Mouse (Mus musculus) neutrophil, adult 5-6 weeks (primary cell): ENCODE results near the gene Nkiras2. TPM values are rescaled to one million over a fixed set of nuclear protein-coding genes. Genes with fewer than 3 reads are reported as not detected.
A peak's percentile ranks its signal among the peaks of the same experiment; 100 is the strongest.
"Not testable (repeated sequence)": the region's sequence is repeated elsewhere in the genome, so short reads cannot be mapped to it uniquely, and the experiment has no call there.

Source experiments
- ATAC-seq: fragments of 151-379, 151-347 bp; 2 replicates; pipeline ENCODE4 v1.8.0; 2017; ENCODE audit warnings: mild to moderate bottlenecking, moderate TSS enrichment; ENCODE audit not compliant: insufficient number of reproducible peaks, poor library complexity, low FRiP score, severe bottlenecking; ENCODE audit errors: extremely low read depth
- total RNA-seq: library from RNA; stranded (forward); fragments of 200-1000 nt; gene quantifications from 2 replicates; pipeline ENCODE4 v1.2.3, GENCODE M21; 2017

Nkiras2 gene
- total RNA-seq = 18.3 and 22.9 TPM in 2 replicates

DNA sequence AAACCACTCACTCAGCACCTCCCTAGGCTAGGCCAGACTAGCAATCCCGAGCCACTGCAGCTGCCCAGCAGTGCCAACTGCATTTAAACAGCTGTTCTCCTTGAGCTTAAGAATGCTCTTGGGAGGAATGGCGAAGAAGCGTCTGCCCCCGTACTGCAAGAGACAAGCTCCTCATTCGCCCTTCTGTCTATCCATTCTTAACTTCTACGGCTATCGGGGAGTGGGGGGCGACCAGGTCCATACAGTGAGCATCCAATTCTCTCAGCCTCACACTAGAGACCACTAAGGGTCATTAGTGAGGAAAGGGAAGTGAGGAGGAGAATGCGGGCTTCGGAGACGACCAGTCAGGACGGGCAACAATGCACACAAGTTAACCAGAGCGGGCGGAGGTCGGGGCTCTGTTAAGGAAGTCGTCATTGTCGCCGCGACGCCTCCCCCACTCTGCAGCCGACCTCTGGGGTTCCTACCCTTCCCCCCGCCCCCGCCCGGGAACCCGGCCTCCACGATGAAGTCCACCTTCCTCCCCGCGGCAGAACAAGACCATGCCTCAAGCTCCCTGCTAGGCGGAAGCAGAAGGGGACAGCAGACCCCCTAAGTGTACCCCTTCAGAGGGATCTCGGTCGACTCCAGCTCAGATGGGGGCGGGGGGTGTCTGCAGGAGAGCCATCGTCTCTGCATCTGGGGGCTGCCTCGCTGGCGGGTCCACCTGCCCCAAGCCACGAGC is at the start of gene Nkiras2:
TSS of gene Nkiras2 (plus strand) at position 484 of the 724 bp plus-strand sequence.
- peak; percentile 41; the same call in 1 of the 2 replicates for ATAC-seq

DNA sequence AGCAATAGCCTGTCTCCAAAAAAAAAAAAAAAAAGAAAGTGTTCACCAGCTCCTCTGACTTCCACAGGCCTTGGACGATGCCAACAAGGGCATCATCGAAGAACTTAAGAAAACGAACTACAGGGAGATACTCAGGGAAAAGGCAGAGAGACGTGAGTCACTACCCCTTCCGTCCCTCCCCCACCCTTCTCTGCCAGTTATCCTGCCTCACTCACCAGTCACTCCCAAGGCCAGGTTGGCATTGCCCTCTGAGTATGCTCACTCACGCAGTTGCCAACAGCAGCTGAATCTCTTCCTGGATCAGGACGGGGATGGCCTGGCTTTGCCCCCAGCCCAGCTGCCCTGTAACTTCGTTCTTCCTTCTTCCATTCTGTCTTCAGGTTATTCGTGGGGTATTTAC is 49.3 kb upstream of the Nkiras2 start:
- no peak for ATAC-seq

DNA sequence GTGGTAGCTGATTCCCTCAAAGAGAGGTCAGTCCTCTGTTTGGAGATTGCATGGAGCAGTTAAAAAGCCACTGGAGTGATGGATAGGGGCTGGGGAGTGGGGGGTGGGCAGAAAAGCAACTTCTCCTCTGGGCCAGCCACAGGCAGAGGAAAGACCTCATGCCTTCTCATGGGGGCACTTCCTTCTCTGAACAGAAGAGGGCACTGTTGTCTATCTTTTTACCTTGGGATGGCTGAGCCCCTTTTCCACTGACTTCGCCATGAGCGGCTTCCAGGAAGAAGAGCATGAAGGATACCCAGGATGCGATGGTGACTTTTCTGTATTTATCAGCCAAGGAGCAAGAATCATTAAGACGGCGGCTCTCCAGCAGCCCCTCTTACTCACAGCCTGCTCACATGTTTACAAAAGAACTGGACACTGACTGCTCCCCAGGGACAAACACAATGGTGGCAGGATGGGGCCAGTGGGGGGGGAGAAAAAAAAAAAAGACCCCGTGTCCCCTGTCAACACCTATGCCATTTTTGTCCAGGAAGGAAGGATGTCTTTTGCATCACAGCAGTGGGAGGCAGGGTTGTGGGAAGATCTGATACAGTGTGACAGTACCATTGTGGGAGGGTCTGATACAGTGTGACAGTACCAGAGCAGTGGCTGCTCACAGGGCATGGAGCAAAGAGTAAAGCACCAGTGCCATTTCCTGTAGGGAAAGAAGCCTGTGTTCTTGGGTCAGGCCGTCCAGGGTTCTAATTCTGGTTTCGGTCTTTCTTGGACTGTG is 48.4 kb upstream of the Nkiras2 start:
- ATAC-seq = peak; percentile 36; the same call in 1 of the 2 replicates

DNA sequence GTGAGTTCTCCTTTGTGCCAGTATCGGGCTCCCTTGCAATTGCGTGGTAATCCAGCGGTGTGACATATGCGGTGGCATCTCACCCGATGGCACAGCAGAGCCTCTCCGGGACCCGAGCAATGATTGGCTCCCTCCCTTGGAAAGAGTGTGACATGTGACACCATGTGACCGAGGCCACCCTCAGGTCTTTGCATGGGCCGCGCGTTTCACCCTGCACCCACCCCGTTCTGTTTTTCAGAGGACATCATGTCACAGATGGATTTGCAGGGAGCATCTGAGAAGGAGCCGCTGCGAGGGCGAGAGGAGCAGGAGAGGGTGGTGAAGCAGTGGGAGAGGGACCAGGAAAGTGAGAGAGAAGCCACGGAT is 47.9 kb upstream of the Nkiras2 start:
- peak; percentile 10; the same call in 1 of the 2 replicates for ATAC-seq

DNA sequence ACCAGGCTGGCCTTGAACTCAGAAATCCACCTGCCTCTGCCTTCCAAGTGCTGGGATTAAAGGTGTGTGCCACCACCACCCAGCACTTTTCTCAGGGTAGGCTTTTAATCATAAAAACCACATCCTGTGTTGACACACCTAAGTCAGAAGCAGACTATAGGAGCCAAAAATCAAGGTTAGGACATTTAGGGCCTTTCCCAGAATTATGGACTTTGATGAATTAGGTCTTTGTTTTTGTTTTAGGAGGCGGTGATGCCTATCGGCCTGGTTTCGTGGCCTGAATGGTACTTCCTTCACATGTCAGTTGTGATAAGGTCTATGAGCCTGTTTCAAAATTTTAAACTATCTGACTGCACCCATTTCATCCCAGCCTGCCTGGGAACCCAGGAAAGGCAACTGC is 44.9 kb upstream of the Nkiras2 start:
- no peak for ATAC-seq

DNA sequence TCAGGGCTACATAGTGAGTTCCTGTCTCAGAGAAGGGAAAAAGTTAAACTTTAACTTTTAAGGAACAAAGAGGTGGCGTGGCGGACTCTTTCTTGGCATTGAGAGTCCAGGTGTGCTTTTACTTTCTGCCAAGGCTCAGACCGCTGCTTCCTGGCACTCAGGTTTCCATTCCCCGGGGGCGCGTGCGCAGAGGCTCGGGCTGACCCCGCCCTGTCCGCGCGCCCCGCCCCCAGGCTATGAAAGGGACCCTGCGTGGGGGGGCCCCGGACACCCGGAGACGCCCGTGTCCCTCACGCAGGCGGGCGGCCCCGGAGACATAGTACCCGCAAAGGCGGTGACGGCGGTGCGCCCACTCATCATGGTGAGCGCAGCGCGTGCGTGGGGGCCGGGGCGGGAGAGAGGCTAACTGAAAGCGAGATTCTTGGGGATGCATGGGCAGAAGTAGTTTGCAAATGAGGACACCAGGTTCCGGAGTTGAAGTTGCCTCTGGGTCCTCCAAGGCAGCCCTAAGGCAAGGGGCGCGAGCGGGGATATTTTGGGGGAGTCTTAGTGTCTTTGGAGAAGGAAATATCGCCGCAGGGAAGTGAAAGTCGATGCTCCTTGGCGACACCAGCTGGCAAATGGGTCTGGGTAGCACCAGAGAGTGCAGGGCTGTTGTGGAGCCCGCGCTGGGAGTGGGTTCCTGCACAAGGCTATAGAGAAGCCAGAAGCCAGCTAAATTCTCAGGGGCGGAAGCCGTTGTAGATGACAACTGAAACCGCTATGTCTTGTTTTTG is 44.1 kb upstream of the Nkiras2 start, which contains the start of gene Cnp:
TSS of gene Cnp (plus strand) at position 197 of the 776 bp plus-strand sequence.
- peak; percentile 34 for ATAC-seq

DNA sequence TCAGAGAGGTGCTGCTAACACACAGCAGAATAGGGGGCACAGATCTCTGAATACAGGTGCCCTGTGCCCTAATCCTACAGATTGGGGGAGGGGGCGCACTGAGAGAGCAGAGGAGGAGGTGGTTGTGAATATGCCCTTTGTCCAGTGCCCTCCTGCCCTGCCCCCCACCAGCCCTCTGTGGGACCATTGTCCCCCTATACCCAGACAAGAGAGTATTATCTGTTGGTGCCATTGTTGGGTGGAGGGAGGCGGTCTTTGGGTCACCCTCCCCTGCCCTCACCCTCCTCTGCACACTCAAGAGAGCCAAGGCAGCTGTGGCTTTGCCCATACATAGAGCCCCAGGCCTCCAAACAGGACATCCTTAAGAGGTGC is 43.6 kb upstream of the Nkiras2 start:
- ATAC-seq = no peak

DNA sequence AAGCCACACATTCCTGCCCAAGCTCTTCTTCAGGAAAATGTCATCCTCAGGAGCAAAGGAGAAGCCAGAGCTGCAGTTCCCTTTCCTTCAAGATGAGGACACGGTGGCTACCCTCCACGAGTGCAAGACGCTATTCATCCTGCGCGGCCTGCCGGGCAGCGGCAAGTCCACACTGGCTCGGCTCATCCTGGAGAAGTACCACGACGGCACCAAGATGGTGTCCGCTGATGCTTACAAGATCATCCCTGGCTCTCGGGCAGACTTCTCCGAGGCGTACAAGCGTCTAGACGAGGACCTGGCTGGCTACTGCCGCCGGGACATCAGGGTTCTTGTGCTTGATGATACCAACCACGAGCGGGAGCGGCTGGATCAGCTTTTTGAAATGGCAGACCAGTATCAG is 42.8 kb upstream of the Nkiras2 start:
- no peak for ATAC-seq

DNA sequence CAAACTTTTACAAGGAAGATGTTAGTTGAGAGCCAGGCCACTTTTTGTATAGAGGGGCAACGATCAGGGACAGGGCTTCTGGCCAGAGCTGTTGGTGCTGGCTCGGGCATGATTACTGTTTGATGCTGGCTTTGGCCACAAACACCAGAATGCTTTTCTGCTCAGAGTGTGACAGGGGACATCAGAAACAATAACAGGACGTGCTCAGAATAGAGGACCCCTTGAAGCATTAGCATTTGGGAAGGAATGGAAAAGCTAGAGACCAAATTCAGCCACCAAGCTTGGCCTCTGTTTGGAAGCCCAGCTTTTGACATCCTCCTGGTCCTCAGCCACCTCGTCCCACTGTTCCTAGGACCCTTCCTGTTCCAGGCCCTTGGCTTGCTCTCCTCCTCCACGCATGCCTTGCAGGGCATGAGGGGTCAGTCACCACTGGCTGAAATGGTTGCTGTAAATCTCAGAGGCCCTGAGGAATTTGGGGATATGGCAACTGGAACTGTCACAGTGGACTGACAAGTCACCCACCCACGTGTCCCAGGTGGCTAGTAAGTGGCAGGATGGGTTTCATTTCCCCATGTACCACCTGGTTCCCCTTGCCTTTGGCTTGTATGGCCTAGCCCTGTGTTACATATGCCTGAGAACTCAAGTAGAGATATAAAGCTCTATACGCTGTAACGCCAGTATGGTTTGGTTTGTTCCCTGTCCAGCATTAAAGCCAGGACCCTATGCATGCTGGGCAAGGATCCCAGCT is 41.0 kb upstream of the Nkiras2 start:
- peak; percentile 51; the same call in 1 of the 2 replicates for ATAC-seq

DNA sequence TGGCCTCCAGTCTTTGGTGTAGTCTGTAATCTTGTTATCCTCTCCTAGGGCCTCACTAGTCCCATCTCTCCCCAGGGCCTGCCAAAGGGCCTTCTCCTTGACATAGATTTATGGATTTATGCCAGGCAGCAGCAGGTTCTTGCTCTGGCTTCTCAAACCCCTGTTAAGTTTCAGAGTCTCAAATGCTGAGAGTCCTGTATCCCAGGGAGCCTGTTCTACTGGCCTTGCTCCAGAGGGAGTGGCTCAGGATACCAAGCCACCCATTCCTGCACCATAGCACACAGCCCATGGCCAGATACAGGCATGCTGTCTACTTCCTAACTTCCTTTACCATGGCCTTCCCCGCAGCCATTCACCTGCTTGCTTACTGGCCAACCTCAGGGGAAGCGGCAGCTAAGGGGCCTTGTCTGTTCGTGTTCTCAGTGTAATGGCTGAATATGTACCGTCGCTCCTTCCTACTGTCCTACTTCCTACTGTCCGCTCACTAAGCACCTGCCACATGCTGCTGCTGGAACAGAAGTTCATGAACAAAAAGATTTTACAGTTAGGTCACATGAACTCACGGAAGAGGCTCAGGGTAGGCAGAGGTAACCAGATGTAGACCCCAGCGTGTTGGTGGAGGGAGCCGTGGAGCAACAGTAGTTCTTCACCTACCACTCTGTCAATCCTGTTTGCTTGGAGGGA is 39.8 kb upstream of the Nkiras2 start:
- no peak for ATAC-seq

DNA sequence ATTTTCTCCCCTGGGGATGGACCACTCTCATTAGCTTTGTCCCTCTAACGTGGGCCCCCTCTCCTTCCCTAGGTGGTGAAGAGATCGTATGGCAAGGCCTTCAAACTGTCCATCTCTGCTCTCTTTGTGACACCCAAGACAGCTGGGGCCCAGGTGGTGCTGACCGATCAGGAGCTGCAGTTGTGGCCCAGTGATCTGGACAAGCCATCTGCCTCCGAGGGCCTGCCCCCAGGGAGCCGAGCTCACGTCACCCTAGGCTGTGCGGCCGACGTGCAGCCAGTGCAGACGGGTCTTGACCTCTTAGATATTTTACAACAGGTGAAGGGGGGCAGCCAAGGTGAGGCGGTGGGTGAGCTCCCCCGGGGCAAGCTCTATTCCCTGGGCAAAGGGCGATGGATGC is 38.8 kb upstream of the Nkiras2 start:
- no peak for ATAC-seq

DNA sequence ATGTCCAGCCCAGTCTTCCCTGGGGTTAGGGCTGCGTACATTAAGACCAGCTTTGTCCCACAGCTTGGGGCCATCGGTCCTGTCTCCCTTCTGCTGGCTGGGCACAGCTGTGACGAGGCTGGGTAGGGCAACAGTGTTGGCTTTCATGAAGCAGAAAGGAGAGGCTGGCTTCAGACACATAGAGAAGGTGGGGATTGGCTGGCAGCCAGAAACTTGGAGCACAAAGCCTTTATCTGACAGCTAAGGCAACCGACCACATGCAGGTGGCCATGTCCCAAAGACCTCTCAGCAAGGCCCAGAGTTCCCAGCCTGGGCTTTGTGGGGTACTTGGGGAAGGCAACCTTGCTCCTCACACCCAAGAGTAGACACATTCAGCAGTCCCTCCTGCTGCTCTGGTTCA is 37.3 kb upstream of the Nkiras2 start:
- ATAC-seq = no peak

DNA sequence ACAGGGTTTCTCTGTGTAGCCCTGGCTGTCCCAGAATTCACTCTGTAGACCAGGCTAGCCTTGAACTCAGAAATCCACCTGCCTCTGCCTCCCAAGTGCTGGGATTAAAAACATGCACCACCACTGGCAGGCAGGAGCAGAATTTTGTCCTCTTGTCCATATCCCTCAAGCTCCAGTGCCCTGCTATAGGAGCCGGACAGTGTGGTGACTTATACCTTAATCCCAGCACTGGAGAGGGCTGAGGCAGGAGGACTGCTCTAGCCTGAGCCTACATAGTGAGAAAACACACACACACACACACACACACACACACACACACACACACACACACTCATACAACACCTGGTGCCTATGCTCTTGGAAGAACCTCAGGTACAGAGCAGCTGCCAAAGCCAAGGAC is 36.6 kb upstream of the Nkiras2 start:
- ATAC-seq = not testable (repeated sequence)

DNA sequence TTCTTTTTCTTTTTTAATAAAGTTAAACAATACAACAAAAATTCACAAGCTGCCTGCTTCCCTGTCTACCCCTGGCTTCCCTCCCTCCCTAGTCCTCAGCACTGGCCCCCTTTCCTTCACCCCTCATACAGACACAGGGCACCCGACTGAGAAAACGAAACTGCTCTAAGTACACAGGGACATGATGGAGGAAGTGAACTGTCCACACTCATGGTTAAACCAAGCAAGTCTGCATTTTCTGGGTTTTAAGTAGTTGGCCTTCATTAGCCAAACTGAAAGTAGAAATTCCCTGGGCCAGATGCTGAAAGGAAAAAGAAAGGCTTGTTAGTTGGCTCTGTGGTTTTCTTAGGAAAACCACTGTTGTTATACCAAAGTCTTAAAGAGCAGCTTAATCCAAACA is 36.2 kb upstream of the Nkiras2 start:
- ATAC-seq = no peak

DNA sequence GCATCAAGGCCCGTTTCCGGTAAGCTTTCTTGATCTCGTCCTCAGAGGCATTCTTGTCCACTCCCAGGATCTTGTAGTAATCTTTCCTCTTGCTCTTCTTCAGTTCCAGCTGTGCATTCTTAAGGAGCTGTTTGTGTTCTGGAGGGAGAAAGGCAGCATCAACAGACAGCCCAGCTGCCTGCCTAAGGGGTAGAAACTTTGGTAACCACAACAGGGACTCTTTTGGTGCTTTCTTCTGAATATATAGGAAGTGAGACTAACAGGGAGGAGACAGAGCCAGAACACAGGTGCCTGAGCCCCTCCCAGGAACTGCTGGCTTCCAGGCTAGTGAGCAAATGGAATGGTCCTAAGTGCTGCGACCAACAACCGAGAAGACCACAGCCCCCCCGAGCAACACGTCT is 34.5 kb upstream of the Nkiras2 start:
- ATAC-seq = peak; percentile 62

DNA sequence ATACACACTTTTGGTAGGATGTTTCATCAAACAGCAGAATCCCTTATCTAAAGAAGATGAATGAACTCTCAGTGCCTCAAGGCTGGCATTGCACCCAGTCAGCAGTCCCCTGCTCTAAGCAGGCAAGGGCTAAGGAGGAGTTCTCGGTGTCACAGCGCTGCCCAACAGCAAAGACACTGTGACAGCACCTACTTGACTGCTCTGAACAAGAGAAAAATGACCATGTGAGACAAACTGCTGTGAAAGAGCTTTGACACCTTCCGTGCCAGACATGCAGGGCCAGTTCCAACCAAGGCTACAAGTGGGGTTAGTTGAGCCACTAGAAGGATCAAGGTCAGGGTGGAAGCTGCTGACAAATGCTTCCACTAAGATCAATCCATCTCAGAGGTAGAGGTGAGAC is 33.9 kb upstream of the Nkiras2 start:
- ATAC-seq = no peak

DNA sequence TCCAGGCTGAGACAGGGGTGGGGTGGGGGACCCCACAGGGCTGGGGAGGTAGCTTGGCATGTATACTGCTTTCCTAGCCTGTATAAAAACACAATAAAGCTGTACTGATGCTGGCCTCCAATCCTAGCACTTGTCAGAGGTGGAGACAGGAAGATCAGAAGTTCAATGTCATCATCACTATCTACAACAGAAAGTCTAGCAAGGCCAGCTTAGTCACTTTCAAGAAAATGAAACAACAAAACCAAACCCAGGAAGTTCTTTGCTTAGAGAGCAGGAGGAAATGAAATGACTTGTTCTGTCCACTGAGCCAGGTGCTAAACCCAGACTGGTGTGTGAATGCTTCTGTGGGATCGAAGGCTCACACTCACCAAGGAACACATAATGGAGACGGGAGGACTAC is 30.6 kb upstream of the Nkiras2 start:
- peak; percentile 17; the same call in 1 of the 2 replicates for ATAC-seq

DNA sequence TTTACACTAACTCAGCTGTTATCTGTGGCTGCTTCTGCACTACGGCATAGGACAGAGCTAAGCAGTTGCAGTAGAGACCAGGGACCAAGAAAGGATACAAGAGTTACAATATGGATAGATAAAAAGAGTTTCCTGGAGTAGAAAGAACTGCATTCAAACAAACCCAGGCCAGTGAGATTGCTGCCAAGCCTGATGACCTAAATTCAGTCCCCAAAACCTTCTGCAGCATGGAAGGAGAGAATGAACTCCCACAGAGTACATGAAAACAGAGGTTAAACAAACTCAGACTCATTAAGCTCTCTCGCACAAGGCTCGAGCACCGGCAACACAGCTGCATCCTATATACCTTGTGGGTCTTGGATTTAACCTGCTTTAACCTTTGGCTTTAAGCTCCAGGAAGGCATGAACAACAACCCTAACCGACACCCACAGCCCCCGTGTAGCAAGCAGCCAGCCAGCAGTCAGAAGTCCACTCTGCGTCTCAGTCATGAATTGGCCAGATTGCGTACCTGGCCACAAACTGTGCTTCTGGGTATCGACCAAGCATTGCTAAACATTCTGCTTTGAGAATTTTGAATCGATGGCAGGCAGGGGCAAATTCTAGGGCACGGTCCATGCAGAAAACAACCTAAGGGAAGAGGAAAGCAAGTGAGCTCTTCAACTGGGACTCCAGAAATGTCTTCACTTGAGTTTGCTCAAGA is 26.5 kb upstream of the Nkiras2 start:
- no peak for ATAC-seq
